ENCODE assay signal across 8 mouse cellular contexts in the genomic region with DNA sequence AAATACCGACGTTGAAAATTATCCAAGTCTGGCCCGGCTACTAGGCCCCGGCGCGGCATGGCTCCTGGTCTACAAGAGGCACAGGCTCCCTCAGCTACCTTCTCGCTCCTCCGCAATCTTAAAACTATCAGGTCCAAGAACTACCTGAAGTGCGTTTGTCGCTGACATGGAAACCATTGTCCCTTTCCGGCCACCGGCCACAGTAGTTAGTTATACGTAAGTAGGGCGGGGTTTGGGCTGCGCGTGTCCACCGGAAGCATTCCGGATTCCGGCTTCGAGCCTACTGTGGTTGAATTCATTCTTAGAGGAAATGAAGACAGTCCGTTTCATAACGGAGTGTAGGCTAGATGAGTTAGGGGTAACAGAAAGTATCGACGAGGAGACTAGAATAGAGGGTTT. TPM values are rescaled to one million over a fixed set of nuclear protein-coding genes. Genes with fewer than 3 reads are reported as not detected.
A peak's percentile ranks its signal among the peaks of the same experiment; 100 is the strongest.
DNase-seq lines count a peak whose midpoint lies in the region; ATAC-seq and TF ChIP-seq lines count a peak whose summit lies in the region.
"Not testable (repeated sequence)": the region's sequence is repeated elsewhere in the genome, so short reads cannot be mapped to it uniquely, and the experiment has no call there.

TSS of gene Naa38 (plus strand) at position 253 of the 399 bp plus-strand sequence.
TSS of gene Cyb5d1 (minus strand) at position 397 of the 399 bp plus-strand sequence.

- H3K4me3 ChIP-seq in heart, embryonic 13.5 days: peak within 1 kb of the TSS; percentile 78
- peak within 1 kb of the TSS; percentile 79 for H3K4me3 ChIP-seq in liver, embryonic 12.5 days

- H3K4me2 ChIP-seq in heart, embryonic 13.5 days: peak within 1 kb of the TSS; percentile 91
- H3K4me2 ChIP-seq in liver, embryonic 12.5 days: peak within 1 kb of the TSS; percentile 94

- not testable (repeated sequence) for TF ChIP-seq POLR2A in brain, embryonic 14.5 days (IDR thresholded peaks at IDR 0.05; ENCODE audit: borderline replicate concordance, extremely low read depth, insufficient read depth, insufficient read length, poor library complexity, severe bottlenecking)

- not testable (repeated sequence) for TF ChIP-seq CTCF in brain, embryonic 14.5 days (IDR thresholded peaks at IDR 0.05; ENCODE audit: borderline replicate concordance, extremely low read depth, insufficient read depth, insufficient read length)

- H3K27ac ChIP-seq in heart, embryonic 13.5 days (replicated peaks): peak within 1 kb of the TSS; percentile 98
- peak within 1 kb of the TSS; percentile 95 for H3K27ac ChIP-seq in liver, embryonic 12.5 days

- ATAC-seq in heart, embryonic 13.5 days (ENCODE audit: extremely low read depth, insufficient number of reproducible peaks, low FRiP score, low TSS enrichment): peak; percentile 62; the same call in 1 of the 2 replicates
- ATAC-seq in liver, embryonic 12.5 days: peak; percentile 76

- H3K36me3 ChIP-seq in heart, embryonic 13.5 days: peaks cover 22% of the 10 kb centered on the region
- H3K36me3 ChIP-seq in liver, embryonic 12.5 days: peaks cover 19% of the 10 kb centered on the region
- H3K36me3 ChIP-seq in splenic B cell, adult 2 months (ENCODE audit: control insufficient read depth, insufficient read depth, low read length, poor library complexity, severe bottlenecking): not testable (repeated sequence)

- H3K9me3 ChIP-seq in heart, embryonic 13.5 days; liver, embryonic 12.5 days (replicated peaks): not testable (repeated sequence)

- DNase-seq in A20 (ENCODE audit: low read depth, low spot score): peak; percentile 97
- DNase-seq in brain, embryonic 14.5 days (ENCODE audit: low read depth): peak; percentile 97
- DNase-seq in fibroblast of lung, adult 2 months (ENCODE audit: low read depth): peak; percentile 87
- peak; percentile 94 for DNase-seq in kidney, postnatal 10 days
- peak; percentile 95 for DNase-seq in naive thymus-derived CD4-positive, alpha-beta T cell, adult 2 months (ENCODE audit: low read depth)
- peak; percentile 93 for DNase-seq in splenic B cell, adult 2 months (ENCODE audit: low read depth, low spot score)

- peaks cover 46% of the 10 kb centered on the region for H3K4me1 ChIP-seq in heart, embryonic 13.5 days
- peaks cover 44% of the 10 kb centered on the region for H3K4me1 ChIP-seq in liver, embryonic 12.5 days

- not testable (repeated sequence) for H3K27me3 ChIP-seq in heart, embryonic 13.5 days (replicated peaks); liver, embryonic 12.5 days (replicated peaks); splenic B cell, adult 2 months (ENCODE audit: control insufficient read depth, insufficient read depth, low read length, poor library complexity, severe bottlenecking)

- H3K9ac ChIP-seq in heart, embryonic 13.5 days: peak within 1 kb of the TSS; percentile 95
- H3K9ac ChIP-seq in liver, embryonic 12.5 days: peak within 1 kb of the TSS; percentile 91

- under 1% methylated on average over 24 of the region's 24 CpGs for WGBS in heart, embryonic 13.5 days
- WGBS in liver, embryonic 12.5 days (ENCODE audit: insufficient replicate concordance): under 1% methylated on average over 21 of the region's 24 CpGs

RNA-seq across cellular contexts. Expression of gene Naa38, which starts in this region (rescaled TPM):
- polyA plus RNA-seq in brain, embryonic 14.5 days (2012; rRNA removed): 84.1 and 111 TPM in 2 replicates
- 135 and 139 TPM in 2 replicates for polyA plus RNA-seq in heart, embryonic 13.5 days (2015; fragmentation: Nextera tagmentation; extraction: Ambion mirVana)
- 111 and 119 TPM in 2 replicates for polyA plus RNA-seq in liver, embryonic 12.5 days (2016; fragmentation: Nextera tagmentation; extraction: Ambion mirVana)

RNA-seq across cellular contexts. Expression of gene Cyb5d1, which starts in this region (rescaled TPM):
- polyA plus RNA-seq in brain, embryonic 14.5 days (2012; rRNA removed): 26.7 and 28.7 TPM in 2 replicates
- polyA plus RNA-seq in heart, embryonic 13.5 days (2015; fragmentation: Nextera tagmentation; extraction: Ambion mirVana): 21.2 and 21.5 TPM in 2 replicates
- polyA plus RNA-seq in liver, embryonic 12.5 days (2016; fragmentation: Nextera tagmentation; extraction: Ambion mirVana): 15.1 and 15.7 TPM in 2 replicates

Comparison
In these comparisons a context has a peak if more than half of its experiments do, and no peak if none do; other contexts are left out.
1. Peak in every context shown above with its lines: DNase-seq, ATAC-seq, H3K4me3 ChIP-seq and H3K27ac ChIP-seq.